Mouse (Mus musculus): ENCODE measurements around the gene Car6.
A peak's percentile ranks its signal among the peaks of the same experiment; 100 is the strongest.

The Car6 gene

DNA sequence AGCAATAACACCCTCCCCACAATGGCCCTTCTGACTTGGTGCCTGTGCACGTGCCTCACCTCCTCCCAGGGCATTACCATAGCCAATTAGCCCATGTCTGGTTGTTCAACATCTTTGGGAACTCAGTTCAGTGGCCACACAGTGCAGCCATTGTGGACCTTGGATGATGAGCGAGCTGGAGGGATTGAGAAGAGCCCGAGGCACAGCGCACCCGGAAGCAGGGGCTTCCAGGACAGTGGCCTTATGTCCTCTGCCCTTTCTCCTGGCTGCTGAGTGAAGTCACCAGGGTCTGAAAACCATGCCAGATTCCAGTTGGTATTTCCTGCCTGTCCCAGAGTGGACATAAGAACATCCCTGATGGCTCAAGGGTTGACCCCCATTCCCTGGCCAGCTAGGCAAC, at the start of gene Car6:
Gene Car6, minus strand, starts transcription at position 101 of the 400 bp plus-strand sequence.
- no peak for DNase-seq (ENCODE audit: low spot score in 2 of 2)

DNA sequence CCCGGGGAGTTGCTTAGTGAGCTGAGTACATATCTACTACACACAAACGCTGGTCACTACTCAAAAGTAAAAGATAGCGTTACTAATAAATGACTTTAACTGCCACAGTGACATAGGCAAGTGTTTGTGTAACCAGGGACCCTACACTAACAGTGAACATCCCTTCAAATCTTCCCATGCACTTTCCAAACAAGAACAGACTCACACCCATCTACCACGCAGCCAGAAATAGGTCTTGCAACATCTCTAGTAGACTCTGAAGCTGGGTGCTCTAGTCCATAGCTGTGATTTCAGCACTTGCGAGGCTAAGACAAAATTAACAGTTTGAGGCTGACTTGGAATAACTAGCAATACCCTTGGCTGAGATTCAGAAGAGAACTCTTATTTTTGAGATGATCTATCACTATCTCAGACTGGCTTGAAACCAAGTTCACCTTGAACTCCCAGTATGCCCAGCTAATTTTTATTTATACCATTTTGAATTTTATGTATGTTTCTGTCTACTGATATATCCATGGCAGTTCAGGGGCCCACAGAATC, 48.7 kb upstream of the Car6 start:
- no peak for DNase-seq (ENCODE audit: low spot score in 2 of 2)

DNA sequence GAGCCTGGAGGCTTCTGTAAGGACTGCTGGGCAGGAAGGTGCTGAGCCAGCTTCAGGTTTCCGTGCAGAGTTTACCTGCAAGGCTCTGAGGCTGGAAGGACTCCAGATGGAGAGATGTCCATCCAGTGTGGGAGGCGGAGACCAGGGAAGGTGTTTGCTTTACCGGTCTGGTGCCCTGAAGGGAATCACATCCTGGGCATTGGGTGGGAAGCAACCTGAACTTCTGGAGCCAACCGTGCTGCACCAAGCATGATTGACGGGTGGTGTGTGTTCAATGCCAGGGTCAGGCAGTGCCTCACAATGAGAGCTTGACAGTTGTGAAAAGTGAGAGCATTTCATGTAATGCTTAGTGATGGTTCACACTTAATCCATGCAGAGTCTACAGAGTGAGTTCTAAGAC, 47.8 kb upstream of the Car6 start:
- DNase-seq (ENCODE audit: low spot score in 2 of 2): no peak

DNA sequence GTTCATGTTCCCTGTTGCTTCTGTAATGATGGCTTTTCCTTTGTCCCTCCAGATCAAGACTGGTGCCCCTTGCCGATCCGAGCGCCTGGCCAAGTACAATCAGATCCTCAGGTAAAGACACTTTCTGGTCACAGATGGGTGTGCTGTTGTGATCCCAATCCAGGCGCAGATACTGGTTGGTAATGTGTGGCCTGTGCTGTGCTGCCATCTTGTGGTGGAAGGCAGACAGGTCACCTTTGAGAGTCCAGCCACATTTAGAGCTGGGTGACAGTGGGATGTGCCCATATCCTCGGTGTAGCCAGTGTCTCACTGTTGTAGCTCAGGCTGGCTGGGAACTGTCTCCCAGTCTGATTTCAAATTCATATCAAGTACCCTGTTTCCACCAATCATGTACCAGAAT, 46.9 kb upstream of the Car6 start:
- DNase-seq (ENCODE audit: low spot score in 2 of 2): peak in 1 of 2 experiments; percentile 63

DNA sequence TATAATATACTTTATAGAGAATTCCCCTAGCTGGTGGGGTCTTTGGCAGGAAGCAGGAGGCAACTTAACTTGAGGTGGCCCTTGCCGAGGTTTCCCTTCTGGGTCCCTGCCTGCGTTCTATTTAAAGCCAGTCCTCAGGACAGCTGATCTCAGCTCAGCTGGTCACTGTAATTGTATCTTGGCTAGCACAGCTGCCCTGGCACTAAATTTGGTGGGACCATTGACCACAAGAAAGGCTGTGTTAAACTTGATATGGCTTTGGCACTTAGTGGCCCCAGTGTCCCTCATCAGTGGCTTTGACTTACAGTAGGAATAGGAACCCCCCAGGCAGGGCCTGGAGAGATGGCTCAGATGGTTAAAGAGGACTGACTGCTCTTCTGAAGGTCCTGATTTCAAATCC, 44.7 kb upstream of the Car6 start:
- no peak for DNase-seq (ENCODE audit: low spot score in 2 of 2)

DNA sequence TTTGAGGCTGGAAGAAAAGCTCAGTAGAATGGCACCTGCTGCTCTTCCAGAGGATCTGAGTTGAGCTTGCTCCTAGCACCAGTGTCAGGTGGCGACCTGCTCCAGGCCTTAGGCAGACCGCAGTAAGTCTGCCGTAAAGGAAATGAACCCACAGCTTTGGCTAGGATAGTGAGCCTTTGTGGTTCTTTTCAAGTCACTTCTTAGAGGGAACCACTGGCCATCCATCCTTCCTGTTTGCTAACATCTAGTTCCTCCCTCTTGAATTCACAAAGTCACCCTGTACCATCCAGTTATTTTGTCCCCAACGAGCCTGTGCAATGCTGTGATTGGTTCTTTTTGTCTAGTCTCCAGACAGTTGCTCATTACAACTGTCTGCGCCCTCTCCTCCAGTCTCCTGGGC, 41.6 kb upstream of the Car6 start:
- no peak for DNase-seq (ENCODE audit: low spot score in 2 of 2)

DNA sequence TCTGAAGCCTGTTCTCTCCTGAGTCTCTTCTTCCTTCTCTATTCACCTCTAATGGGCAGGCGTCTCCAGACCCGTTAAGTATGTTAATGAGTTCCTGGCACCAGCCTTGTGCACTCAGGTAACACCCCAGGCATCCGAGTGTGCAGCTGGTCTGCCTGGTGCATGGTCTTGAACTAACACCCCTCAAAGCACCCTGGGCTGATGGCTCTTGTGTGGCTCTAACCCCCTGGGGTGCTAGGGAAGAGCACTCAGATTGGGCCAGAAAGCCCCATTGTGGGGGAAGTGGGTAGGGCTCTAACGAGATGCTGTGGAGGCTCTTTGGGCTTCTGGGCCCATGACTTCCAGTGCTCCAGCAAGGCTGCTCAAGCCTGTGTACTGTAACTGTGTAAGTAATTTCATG, 40.6 kb upstream of the Car6 start:
- no peak for DNase-seq (ENCODE audit: low spot score in 2 of 2)

DNA sequence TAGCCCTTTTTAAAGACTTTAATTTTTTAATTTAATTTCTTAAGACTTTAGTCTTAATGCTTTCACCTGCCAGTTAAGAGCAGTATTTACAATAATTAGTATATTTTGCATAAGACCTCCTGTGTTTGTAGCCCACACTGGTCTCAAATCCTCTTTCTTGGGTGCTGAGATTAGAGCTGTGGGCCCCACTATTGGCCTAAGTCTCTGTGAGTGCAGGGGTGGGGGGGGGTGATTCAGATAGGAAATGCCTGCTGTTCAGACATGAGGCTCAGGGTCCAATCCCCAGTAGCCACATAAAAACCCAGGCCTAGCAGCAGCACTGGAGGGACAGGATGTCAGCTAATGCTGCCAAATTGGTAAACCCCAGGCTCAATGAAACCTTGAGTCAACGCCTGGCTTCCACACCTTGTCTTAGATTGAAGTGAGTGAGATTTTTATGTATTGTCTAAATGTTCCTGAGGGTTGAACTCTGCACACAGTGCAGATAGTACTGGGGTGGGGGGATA, 39.3 kb upstream of the Car6 start:
- no peak for DNase-seq (ENCODE audit: low spot score in 2 of 2)

DNA sequence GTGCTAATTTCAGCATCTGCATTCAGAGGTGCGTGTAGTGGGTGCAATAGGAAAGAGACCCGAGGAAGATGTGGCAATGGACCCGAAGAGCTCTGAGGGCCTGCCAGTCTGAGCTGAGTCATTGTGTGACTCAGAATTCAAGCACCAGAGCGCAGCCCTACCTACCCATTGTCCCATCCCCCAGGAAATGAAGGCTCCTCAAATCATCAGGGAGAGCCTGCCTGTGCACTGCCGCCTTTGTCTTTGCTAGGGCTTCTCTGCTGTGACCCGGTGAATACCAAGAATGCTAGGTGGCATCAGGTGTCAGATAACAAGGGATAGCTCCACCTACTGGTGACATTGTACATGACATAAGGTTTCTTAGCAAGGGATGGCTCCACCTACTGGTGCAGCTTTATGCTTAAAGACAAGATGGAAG, 38.8 kb upstream of the Car6 start:
- DNase-seq (ENCODE audit: low spot score in 2 of 2): peak; percentile 75 to 93

DNA sequence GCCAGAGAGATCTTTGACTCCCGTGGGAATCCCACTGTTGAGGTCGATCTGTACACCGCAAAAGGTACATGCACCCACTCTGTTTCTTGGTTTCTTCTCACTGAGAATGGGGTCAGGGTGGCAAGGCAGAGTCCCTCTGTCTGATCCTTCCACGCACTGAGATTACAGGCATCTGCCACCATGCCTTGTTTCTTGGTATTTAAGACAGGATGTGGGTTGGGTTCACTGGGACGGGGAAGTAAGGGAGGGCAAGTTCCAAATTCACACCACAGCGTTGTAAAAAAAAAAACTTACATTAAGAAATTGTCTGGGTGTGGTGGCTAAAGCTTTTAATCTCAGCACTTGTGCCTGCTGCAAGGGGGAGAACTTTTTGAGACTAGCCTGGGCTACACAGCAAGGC, 38.4 kb upstream of the Car6 start:
- DNase-seq (ENCODE audit: low spot score in 2 of 2): peak in 1 of 2 experiments; percentile 31

DNA sequence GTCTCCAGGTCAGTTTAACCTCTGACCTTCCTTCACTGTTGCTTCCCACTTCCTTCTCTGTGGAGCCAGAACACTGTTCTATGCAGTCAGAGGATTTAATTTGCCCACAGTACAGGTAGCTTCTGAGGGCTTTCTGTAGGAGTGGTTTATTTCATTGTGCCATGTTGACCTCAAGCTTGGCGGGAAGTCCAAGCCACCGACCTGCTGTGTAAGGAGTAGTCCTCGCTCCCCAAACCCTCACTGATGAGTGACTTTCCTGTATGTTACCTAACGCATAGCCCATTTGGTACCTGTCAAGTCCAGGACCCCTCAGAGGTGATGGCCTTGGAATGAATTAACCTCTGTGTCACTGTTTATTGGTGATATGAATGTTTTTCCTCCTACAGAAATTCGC, 38.0 kb upstream of the Car6 start:
- DNase-seq (ENCODE audit: low spot score in 2 of 2): no peak

DNA sequence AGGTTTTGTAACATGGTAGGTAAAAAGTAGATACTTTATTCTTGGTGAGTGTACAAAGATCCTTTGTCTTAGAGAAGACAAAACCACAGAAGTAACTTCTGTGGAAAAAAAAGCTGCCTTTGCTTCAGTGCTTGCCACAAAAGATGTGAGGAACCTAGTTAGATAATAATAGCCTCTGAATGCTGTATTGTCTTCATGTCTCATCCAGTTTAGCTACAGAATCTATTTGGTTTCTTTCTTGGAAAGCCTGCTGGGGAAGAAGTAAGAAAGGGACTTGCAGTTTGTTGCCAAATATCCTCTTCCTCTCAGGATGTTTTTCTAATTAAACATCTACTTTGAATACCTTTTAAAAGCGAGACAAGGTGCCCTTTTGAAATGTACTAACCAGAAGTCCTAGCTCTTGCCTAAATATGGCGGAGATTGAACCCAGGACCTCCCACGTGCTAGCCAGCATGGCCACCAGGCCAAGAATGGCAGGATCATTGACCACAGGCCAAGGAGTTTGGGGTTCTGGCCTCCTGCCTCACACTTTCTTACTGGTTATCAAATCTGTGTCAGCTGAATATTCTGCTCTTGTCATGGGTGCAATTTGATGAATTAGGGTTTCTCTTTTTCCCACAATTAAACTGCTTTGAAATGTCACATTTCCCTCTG, 37.4 kb upstream of the Car6 start:
- DNase-seq (ENCODE audit: low spot score in 2 of 2): no peak

DNA sequence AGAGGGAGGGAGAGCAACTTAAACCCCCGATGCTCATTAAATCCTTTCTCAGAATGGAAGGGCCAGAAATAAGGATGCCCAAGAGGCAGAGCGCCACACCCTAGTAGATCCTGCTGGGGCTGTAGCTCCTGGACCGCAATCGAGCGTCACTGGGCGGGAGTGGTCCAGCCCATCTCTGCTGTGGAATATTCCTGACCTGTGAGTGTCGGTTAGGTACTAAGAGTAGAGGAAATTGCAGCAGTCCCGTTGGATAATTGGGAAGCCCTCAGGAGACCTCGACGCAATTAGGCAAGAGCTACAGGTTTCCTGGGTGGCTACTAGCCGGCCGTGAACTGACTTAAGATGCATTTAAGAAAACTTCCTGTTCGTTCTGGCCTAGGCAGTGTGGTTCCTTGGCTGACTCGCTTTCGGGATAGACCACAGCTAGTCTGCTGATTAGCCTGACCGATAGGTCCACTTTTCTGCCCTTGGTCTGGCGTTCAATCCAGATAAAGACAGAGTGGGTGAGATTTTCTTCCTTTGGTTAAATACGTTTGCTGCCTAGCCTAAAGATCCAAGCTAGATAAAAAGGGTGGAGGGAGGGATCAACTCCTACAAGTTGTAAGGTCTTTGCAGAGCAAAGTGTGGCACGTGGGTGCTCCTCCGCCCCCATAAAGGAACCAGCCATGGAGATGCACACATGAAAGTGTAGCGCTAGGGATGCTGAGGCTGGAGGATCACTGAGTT, 36.7 kb upstream of the Car6 start:
- DNase-seq (ENCODE audit: low spot score in 2 of 2): peak in 1 of 2 experiments; percentile 17

DNA sequence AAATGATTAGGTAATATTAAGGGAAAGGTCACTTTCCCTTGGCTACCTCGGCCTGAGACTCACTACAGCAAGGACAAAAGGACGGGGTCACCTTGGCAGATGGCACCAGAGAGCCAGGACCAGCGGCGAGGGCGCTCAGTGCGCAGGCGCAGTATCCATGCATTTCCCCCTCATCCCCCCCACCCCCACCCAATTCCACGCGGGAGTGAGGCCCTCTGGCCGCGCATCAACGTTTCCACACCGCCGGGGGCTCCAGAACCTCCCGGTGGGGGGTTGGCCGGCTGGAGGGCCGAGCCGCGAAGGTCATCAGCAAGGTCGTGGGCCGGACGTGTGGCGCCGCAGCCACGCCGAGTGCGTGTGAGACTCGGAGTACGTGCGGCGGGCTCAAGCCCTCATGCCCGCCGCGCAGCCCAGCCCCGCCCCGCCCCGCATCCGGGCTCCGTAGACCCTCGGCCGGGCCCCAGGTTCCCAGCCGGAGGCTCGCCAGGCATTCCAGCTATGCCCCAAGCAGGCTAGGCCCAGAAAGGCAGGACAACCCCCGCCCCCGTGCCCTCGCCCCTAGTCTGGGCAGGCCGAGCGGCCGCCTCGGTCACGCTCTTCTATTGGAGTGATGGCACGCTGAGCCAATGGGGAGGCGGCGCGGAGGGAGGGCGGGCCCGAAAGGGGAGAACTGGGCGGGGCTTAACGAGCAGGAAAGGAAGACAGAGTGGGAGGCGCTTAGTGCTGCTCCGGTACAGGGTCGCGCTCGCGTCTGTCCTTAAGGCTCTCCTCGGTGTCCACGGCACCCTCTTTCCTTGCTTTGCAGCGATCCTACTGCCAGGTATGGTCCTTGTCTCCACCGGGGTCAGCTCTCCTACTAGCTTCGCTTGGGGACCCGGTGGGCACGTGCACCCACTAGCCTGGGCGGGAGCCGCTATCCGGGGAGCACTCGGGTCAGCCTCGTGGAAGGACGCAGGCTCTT, 35.7 kb upstream of the Car6 start, which contains the start of gene Eno1:
Gene Eno1, plus strand, starts transcription at position 201 of the 961 bp plus-strand sequence.
- DNase-seq (ENCODE audit: low spot score in 2 of 2): peak; percentile 93 to 97

DNA sequence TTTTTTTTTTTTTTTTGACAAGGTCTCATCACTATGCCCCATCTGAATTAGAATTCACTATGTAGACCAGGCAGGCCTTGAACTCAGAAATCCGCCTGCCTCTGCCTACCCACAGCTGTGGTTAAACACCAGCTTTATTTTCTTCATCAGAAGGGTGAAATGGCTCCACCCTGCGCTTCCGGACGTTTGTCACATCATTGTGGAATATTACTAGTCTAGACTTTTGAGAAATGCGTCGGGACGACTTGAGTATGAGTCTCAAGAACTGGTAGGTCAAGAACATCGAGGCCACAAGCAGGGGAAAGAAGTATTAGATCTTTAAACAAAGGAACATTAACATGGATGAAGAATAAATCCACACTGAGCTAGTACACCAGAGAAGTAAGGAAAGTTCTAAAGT, 34.9 kb upstream of the Car6 start:
- DNase-seq (ENCODE audit: low spot score in 2 of 2): no peak

DNA sequence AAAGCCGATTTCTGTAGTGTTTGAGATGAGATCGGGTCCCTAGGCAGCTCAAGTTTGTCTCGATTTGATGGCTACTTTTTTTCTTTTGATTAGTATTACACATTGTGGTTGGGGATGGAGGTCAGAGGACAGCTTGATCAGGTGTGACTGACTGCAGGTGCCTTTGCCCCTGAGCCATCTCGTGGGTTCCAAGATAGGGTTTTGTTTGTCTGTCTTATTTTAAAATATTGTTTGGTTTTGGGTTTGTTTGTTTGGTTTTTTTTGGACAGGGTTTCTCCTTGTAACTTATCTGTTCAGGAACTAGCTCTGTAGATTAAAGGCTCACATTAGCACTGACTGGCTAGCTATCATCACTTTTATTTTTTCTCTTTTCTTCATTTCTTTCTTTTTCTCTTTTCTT, 34.5 kb upstream of the Car6 start:
- no peak for DNase-seq (ENCODE audit: low spot score in 2 of 2)

DNA sequence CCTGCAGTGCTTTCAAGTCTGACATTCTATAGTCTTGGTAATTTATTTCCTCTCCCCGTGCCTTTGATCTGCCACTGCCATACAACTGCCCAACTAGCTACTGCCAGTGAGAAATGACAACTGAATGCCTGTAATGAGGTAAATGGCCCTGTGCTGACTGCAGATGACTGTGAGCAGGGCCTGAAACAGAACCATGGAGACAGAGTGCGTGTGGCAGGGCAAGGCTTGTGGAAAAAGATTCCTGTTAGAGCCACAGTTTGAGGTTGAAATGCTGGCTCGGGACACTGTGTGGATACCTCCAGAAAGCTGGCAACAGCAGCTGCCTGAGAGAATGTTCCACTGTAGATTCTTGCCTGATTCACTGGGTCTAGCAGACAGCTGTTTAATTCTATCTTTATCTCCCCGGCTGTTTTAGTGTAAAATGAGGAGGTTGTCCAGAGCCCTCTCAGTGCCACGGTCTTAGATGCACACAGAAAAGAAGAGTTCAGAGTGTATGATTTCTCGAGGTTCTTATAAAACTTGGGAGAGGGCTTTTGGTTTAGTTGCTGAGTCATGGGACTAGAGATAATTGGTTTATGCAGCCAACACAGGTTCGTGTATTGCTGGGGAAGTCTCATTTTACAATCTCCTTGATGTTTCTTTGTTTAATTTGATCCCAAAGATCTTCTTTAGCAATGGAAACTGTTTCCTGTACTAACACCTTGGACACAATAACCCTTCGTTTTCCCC, 33.6 kb upstream of the Car6 start:
- no peak for DNase-seq (ENCODE audit: low spot score in 2 of 2)

DNA sequence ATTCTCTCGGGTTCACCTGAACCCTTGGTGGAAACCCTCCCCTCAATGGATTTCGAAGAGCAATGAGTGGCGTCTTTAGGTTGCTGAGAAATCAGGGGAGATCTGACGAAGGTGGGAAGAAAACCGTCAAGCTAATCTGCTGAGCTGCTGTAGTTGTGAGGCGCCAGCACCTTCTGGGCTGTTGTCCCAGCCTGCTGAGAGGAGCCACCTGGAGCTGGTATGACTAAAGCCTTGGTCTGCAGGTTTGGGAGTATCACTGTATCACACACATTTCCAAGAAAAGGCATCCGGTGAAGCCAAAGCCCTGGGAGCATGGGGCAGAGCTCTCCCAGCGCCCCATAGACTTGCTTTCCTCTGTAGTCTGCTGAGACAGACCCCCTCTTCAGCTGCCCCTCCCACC, 30.7 kb upstream of the Car6 start:
- no peak for DNase-seq (ENCODE audit: low spot score in 2 of 2)

DNA sequence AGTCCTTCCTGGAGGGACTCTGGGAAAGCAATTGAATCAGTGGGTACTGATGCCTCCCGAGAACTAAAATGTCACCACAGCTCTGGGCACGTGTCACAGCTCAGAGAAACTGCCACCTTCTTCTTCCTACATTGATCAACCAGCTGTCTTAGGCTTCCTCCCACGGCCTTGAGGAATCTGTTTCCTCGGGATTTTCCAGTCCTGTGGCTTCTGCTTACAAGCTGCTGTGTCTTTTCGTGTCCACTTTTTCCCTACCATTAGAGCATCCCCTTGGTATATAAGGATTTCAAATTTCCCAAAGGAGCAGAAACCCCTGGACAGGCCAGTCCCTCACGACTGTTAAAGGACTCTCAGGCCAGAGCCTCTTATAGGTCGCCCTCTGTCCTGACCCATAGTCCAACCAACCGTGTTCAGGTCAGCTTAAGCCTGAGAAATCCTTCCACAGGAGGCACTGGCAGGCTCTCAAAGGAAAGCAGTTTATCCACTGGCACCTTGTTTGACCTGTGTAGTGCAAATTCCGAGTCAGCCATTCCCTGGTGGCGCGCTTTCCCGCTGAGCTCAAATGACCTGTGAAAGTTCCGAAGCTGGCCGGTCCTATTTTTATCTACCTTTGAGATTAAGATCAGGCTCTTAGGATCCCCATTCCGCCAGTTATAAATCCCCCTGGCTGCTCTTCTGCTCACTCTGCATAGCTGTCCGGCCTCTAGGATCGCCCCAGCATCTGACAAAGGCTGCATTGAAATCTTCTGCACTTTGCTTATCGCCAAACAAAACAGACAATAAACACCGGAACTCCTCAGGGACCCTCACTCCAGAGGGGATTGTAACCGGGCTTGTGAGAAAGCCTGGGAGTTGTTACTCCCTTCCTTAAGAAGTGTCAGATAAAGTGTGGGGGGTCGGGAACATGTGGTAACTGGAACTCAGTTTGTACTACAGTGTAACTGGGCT, 29.6 kb upstream of the Car6 start:
- DNase-seq (ENCODE audit: low spot score in 2 of 2): no peak

Data from thymus, postnatal 10 days (tissue).